In the genomic region with DNA sequence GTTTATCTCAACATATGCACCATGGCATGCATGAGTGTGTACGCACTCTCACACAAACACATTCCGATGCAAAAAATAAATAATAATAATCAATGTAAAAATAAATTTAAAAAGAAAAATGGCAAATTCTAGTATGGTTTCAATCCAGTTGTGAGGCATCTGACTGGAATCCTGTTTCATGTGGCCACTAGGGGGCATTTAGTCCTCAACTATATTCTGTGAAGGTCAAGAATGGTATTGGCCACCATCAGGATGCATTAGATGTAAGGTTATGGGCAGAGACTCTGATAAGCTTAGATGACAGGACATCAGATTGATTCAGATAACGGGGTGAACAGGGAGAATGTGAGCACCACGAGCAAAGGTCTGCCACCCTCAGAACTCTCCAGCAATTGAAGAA, we compare ENCODE assay signal across 9 mouse cellular contexts. TPM values are rescaled to one million over a fixed set of nuclear protein-coding genes. Genes with fewer than 3 reads are reported as not detected.
DNase-seq lines count a peak whose midpoint lies in the region; ATAC-seq and TF ChIP-seq lines count a peak whose summit lies in the region.
"Had no signal": no experiment of that assay in that cellular context is flagged by ENCODE, and none has a peak within 500 bp of the region (broad histone marks: within the 10 kb centered on the region; RNA-seq: fewer than 3 reads in every experiment).

No protein-coding gene starts in this region.

- H3K4me3 ChIP-seq in midbrain, embryonic 11.5 days (ENCODE audit: low read depth, low read length), result no peak overlapping the region
- no peak overlapping the region for H3K4me3 ChIP-seq in midbrain, embryonic 16.5 days (ENCODE audit: low read depth, low read length)
- no peak overlapping the region for H3K4me3 ChIP-seq in cortical plate, adult 2 months (ENCODE audit: insufficient read depth, low read length)

- H3K27me3 ChIP-seq in midbrain, embryonic 11.5 days (ENCODE audit: control insufficient read depth, insufficient read depth, low read length), result no peaks in the 10 kb centered on the region
- no peaks in the 10 kb centered on the region for H3K27me3 ChIP-seq in midbrain, embryonic 16.5 days (ENCODE audit: control insufficient read depth, insufficient read depth, low read depth, low read length)

- H3K9me3 ChIP-seq in midbrain, embryonic 11.5 days (ENCODE audit: control insufficient read depth, low read length), result no peaks in the 10 kb centered on the region
- no peaks in the 10 kb centered on the region for H3K9me3 ChIP-seq in midbrain, embryonic 16.5 days (replicated peaks; ENCODE audit: control insufficient read depth, low read length, poor library complexity, severe bottlenecking)

- no peaks in the 10 kb centered on the region for H3K4me1 ChIP-seq in midbrain, embryonic 11.5 days (ENCODE audit: control insufficient read depth, insufficient read depth, low read length)
- H3K4me1 ChIP-seq in midbrain, embryonic 16.5 days (ENCODE audit: control insufficient read depth, insufficient read depth, low read length), result no peaks in the 10 kb centered on the region
- H3K4me1 ChIP-seq in cortical plate, adult 2 months (ENCODE audit: control insufficient read depth, insufficient read depth, low read length), result no peaks in the 10 kb centered on the region

- ATAC-seq in CD4-positive, CD25-positive, alpha-beta regulatory T cell, adult 4 months, result no peak
- ATAC-seq in midbrain, embryonic 11.5 days (ENCODE audit: low FRiP score), result peak; percentile 83; the same call in 1 of the 2 replicates
- no peak; the same call in 1 of the 2 replicates for ATAC-seq in midbrain, embryonic 16.5 days

- no peak overlapping the region for H3K9ac ChIP-seq in midbrain, embryonic 11.5 days (ENCODE audit: low read length)
- H3K9ac ChIP-seq in midbrain, embryonic 16.5 days (ENCODE audit: low read depth, low read length), result no peak overlapping the region

- DNase-seq in CD4-positive, CD25-positive, alpha-beta regulatory T cell, adult 2 months (ENCODE audit: low read depth, low spot score), result peak; percentile 17
- peak; percentile 85 for DNase-seq in midbrain, embryonic 11.5 days (ENCODE audit: low spot score, missing footprints)
- DNase-seq in kidney, postnatal 10 days, result peak; percentile 50
- peak; percentile 37 for DNase-seq in lung, postnatal 36 days
- DNase-seq in natural killer cell, adult 2 months (ENCODE audit: low spot score in 2 of 2), result no peak

- no peak for TF ChIP-seq POLR2A in cortical plate, adult 2 months (IDR thresholded peaks at IDR 0.05; ENCODE audit: extremely low read depth, insufficient read depth, low read length)

- WGBS in midbrain, embryonic 11.5 days, result 47% methylated on average over 4 of the region's 4 CpGs
- 45% methylated on average over 4 of the region's 4 CpGs for WGBS in midbrain, embryonic 16.5 days

- peak; percentile 47; the same call in 1 of the 2 replicates for TF ChIP-seq CTCF in cortical plate, adult 2 months (IDR thresholded peaks at IDR 0.05; ENCODE audit: extremely low read depth, insufficient read depth, low read length)

- no peak overlapping the region for H3K27ac ChIP-seq in midbrain, embryonic 11.5 days (ENCODE audit: low read depth, low read length)
- no peak overlapping the region for H3K27ac ChIP-seq in midbrain, embryonic 16.5 days (ENCODE audit: low read length)
- H3K27ac ChIP-seq in cortical plate, adult 2 months (ENCODE audit: insufficient read depth, low read length), result no peak overlapping the region
- H3K27ac ChIP-seq: macrophage had no signal

- H3K36me3 ChIP-seq in midbrain, embryonic 11.5 days (ENCODE audit: control insufficient read depth, insufficient read depth, low read length), result no peaks in the 10 kb centered on the region
- no peaks in the 10 kb centered on the region for H3K36me3 ChIP-seq in midbrain, embryonic 16.5 days (ENCODE audit: control insufficient read depth, insufficient read depth, low read length)

- H3K4me2 ChIP-seq in midbrain, embryonic 11.5 days, result no peak overlapping the region
- no peak overlapping the region for H3K4me2 ChIP-seq in midbrain, embryonic 16.5 days (ENCODE audit: low read length)

RNA-seq across cellular contexts. Expression of gene Npsr1, which starts 21.6 kb away (rescaled TPM):
- polyA plus RNA-seq in CD4-positive, CD25-positive, alpha-beta regulatory T cell, adult 4 months (2017; shearing (Covaris generic)), result under 1 TPM in 1 of 2 experiments, not detected in 1; 0.48 TPM
- 0.12 TPM in 1 of 2 replicates, not detected in the other for polyA plus RNA-seq in midbrain, embryonic 11.5 days (2014; fragmentation: Nextera tagmentation; extraction: Ambion mirVana)
- polyA plus RNA-seq in midbrain, embryonic 16.5 days (2015; fragmentation: Nextera tagmentation; extraction: Ambion mirVana), result 0.51 and 0.63 TPM in 2 replicates
- polyA plus RNA-seq in cortical plate, adult 2 months (2012; rRNA removed), result 1.3 TPM in 2 replicates
- polyA plus RNA-seq: macrophage had no signal

Comparison
In these comparisons a context has a peak if more than half of its experiments do, and no peak if none do; other contexts are left out.
1. DNase-seq: peak in CD4-positive, CD25-positive, alpha-beta regulatory T cell, adult 2 months (single experiment), midbrain, embryonic 11.5 days (single experiment), kidney, postnatal 10 days (single experiment) and lung, postnatal 36 days (single experiment); none in natural killer cell, adult 2 months (0 of 2).